Mouse (Mus musculus) megakaryocyte progenitor cell, adult 5-6 weeks (primary cell): ENCODE results near the gene H2-Aa. TPM values are rescaled to one million over a fixed set of nuclear protein-coding genes. Genes with fewer than 3 reads are reported as not detected.
"Not testable (repeated sequence)": the region's sequence is repeated elsewhere in the genome, so short reads cannot be mapped to it uniquely, and the experiment has no call there.

ENCODE experiments used
- ATAC-seq: replicated peaks from 2 replicates; pipeline ENCODE4 v1.8.0; 2016; ENCODE audit warnings: mild to moderate bottlenecking, moderate TSS enrichment, inconsistent platforms; ENCODE audit not compliant: poor library complexity
- total RNA-seq, 2 experiments: library from RNA; stranded (forward) in 1 of 2; stranded (reverse) in 1 of 2; fragments of 157-497, 149-512 nt in 1 of 2; fragments of 200-1000 nt in 1 of 2; gene quantifications; 2 replicates each; pipeline versions ENCODE4 v1.2.3 to v1.2.4; 2015 to 2017

H2-Aa gene
- total RNA-seq (2015) (30.1 and 37.9 TPM in 2 replicates), total RNA-seq (2017) (10.3 and 24.6 TPM in 2 replicates)

DNA sequence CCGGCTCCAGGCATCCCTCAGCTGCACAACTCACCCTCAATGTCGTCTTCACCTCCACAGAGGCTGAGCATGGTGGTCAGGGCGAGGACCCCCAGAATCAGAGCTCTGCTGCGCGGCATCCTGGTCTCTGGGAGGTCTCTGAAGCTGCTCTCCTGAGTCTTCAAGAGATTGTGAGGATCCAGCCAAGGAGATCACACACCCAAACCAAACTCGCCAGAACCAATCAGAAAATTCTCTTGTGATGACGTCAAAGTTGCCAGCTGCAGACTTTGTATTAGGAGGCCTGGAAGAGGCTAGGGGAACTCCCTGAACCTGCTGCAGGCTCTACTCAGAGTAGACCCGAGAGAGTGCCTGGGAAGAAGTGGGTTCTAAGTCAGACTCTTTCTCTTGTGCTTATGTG, at the start of gene H2-Aa:
Gene H2-Aa (minus strand): TSS at position 176 of the 400 bp plus-strand sequence.
- peak; percentile 88 for ATAC-seq

DNA sequence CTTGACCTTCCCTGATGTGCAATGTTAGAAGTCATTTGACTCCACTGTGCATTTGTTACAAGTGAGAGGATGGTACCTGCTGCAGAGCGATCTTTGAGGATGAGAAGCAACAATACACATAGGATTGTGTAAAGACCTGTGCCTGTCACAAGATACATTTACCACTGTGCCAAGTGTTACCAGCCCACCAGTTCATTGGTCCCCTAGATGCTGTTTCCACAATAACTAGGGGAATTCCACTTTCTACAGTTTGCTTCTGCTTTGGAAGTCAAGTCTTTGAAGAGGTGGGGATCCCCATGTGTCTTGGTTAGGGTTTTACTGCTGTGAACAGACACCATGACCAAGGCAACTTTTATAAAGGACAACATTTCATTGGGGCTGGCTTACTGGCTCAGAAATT, 43.6 kb upstream of the H2-Aa start:
- no peak for ATAC-seq

DNA sequence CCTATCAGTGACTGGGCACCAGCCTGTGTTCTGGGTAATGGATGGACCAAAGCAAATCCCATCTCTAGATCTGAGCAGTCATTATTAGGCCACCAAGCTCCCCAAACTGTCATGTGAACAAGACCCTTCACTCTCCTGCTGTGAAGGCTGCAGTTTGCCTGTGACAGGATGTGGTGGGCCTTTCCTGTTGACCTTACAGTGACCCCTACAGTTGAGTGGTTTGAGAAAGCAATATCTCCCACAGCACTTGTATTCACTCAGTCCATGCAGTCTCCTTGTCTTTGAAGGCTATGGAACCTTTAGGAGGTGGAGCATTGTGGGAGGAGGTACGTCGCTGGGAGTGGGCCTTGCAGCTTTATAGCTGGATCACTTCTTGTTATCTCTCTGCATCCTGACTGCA, 42.2 kb upstream of the H2-Aa start:
- peak; percentile 69 for ATAC-seq

DNA sequence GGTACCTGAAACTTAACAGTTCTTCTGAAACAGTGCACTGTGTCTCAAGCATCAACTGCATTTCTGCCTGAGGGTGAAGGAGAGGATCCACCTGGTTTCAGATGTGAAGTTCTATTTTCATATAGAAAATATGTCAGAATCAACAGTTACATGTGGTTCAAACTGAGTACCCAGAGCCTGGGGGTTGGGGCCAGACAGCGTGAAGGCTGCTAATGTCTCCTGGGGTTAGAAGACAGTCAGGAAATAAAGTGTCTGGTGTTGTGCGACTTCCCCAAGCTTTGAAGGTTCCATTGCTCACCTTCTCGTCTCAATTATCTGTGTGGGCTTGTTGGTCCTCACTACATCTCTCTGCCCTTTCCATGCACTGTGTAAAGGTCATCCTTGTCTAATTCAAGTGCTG, 38.8 kb upstream of the H2-Aa start:
- no peak for ATAC-seq

DNA sequence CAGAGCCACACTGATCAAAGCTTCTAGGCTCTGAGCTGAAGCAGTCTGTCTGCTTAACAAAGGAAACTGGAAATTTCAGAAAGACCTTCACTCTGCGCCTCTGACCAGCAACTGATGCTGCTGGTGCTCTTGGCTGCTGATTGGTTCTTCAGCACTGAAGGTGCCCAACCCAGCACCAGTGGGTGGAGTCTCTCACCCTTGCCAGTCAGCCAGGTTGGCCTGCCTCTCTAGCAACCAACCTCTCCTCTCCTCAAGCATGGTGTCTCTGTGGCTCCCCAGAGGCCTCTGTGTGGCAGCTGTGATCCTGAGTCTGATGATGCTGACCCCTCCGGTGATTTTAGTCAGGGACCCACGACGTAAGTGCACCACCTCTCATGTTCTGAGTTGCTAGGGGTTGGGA, 37.8 kb upstream of the H2-Aa start, which contains the start of gene H2-Eb2:
Gene H2-Eb2 (plus strand): TSS at position 230 of the 400 bp plus-strand sequence.
- peak; percentile 48; the same call in 1 of the 2 replicates for ATAC-seq

DNA sequence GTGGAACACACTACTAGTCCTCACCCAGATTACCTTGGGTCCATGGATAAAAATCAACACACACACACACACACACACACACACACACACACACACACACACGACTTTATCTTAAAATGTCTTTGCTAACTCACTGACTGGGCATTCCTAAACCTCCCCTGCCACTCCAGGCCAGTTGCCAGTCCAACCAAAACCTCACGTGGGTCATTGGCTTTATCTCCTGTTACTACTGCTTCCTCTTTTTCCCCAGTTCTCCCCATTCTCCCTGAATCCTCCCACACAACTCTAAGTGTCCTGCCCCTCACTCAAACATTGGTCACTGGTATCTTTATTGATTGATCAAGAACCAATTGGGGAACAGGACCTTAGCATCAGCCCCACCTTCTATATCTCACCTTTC, 29.7 kb upstream of the H2-Aa start:
- ATAC-seq: peak; percentile 46; the same call in 1 of the 2 replicates

DNA sequence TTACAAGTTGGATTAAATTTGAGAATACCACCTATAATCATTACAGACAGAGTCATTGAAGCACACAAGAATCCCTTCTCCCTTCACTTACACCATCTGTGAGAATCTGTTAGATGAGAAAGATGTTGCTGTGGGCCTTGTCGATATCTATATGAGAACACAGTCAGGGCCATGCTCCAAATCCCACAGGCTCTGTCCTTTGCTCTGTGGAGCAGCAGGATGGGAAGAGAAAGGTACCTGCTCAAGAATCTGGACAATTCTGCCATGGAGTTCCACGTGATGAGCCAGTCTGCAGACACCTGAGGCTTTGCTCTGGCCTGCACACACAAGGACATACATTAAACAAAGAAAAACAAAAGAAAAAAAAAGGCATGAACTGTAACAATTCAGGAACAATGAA, 29.1 kb upstream of the H2-Aa start:
- no peak for ATAC-seq

DNA sequence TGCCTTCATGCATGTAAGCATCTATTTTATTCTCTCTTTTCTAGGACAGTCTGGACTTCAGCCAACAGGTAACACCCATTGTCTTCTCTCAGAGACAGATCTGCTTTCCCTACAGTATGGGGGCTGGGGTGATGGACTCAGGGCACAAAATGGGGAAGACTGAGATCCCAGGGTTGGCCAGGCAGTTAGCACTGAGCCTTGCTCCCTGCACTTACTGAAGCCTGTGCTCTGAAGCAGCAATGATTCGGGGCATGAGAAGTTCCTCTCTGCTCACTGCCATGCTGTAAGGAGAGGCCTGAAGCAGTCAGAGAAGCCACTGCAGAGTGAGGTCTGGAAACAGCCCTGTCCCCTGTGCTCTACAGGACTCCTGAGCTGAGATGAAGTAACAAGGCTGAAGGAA, 27.9 kb upstream of the H2-Aa start:
- ATAC-seq: no peak

DNA sequence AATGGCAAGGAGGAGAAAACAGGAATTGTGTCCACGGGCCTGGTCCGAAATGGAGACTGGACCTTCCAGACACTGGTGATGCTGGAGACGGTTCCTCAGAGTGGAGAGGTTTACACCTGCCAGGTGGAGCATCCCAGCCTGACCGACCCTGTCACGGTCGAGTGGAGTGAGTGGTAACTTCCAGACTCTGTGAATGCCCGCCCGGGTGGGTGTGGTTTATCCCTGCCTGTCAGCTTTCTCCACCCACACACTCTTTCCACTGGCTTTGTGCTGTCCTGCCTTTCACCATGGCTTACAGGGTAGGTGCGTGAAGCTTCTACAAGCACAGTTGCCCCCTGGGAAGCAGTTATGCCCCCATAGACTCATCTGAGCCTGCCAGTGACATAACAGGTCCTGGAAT, 26.7 kb upstream of the H2-Aa start:
- no peak for ATAC-seq

DNA sequence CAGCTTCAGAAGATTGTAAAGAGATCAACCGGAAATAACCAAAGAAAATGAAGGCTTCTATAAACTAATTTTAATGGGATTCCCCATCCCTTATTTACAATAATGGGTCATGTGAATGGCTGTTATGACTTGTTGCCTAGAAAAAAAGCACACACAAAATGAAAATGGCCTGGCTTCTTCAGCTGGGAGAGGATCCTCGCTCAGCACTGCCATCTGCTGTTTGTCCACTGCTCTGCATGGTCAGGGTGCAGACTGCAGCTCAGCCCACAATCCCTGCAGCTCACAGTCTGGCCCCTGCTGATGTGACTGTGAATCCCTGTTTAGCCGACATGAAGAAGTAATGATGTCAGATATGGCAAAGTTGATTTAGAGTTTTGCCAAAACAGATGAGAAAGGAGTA, 25.8 kb upstream of the H2-Aa start:
- ATAC-seq: peak; percentile 92

DNA sequence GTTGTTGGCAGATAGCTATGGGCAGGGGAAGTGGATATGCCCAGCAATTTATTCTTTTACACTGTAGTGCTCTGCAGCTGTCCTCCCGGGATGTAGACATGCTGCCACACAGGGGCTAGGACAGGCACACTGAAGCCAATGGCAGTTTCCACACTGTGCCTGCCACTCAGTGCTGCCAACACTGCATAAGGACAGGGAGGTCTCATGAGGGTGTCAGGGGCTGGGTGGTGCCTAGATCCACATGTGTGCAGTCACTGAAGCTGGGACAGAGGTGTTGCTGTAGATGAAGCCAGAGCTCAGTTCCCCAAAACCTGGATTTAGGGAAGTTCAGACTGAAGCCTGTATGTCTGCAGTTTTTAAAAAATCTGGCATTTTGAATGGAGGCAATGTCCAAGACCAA, 24.6 kb upstream of the H2-Aa start:
- peak; percentile 30; the same call in 1 of the 2 replicates for ATAC-seq

DNA sequence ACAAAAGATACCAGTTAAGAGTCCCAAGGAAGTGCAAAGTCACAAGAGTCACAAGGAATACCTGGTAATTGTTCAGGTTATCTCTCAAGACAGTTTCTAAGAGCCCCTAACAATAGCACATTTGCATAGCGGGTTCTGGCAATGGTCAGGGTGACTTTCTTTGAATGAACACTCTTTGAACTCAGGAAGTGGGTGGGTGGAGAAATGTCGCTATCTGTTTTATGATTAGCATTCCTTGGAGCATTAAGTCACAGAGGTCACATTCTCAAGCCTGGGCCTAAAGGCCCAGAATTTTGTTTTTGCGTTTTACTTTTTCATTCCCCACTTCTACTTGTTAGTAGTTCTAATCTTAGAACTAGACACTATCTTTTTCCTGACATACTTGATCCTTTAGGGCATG, 22.9 kb upstream of the H2-Aa start:
- not testable (repeated sequence) for ATAC-seq

DNA sequence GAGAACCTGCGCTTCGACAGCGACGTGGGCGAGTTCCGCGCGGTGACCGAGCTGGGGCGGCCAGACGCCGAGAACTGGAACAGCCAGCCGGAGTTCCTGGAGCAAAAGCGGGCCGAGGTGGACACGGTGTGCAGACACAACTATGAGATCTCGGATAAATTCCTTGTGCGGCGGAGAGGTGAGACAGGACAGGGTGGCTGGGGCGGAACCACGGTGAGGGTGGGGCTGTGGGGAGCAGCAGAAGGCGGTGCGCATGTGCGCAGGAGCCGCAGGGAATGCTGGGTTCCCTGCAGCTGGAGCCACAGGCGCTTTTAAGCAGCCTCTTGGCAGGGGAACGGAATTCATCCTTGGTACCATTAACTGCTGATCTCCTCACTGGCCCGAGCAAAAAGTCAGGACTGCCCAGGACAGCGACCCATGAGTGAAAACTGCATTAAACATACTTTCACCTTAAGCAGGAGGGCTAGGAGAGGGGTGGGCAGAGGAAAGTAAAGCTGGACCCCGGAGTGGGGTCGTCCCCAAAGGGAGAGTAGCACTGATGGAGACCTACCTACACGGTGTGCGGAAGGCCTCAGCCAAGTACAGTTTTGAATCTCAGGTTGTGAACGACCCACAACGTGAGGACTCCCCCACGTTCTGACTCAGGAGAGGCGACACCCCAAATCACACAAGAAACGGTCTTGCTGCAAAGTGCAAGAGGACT, 22.2 kb upstream of the H2-Aa start:
- ATAC-seq: peak; percentile 66

DNA sequence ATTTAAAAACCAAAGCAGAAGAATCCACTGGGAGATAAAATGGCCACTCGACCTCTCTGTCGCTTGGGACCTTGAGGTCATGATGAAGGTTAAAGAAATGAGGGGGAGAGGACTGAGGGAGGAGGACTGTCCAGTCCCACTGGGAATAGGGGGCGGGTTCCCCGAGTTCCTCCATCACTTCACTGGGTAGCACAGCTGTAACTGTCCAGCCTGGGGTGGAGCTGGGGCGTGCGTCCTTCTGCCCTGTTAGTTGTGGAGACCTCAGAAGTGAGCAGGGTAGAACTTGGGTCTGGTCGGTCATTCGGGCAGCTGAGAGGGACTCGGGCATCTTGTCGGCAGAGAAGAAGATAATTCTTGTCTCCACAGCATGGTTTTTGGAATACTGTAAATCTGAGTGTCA, 21.6 kb upstream of the H2-Aa start:
- ATAC-seq: no peak

DNA sequence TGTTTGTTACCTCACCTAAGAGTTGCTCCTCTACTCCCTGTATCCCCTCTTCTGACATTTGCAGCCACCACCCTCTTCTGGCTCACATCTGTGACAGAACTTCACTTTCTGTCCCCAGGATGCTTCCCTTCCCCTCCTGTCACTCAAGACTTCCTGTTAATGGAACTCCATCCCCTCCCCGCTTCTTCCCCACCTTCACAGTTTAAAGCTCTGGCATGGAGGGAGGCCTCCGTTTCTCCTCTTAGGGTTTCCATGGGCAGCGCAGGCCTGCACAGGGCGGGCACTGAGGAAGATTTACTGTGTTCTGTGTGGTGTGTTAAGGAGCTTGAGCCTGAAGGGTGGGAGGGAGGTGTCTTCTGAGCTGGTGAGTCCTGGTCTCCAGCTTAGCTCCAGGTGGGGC, 20.5 kb upstream of the H2-Aa start:
- no peak for ATAC-seq

DNA sequence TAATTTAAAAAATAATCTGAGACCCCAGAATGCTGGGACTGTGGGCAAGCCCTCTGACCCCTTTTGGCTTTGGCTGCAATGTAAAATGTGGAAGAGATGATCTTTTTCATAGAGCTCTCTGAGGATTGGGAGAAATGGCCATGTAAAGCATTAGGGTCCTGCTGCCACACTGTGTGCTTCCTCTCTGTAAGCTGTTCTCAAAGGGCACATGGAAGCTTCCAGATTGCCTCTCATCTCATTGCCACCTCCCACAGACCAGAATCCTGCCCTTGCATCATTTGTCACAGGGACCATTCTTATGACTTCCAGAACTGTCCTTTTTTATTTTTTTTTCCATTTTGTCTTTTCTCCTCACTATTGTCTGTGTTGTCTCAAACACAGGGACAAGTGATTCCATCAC, 19.6 kb upstream of the H2-Aa start:
- no peak for ATAC-seq

DNA sequence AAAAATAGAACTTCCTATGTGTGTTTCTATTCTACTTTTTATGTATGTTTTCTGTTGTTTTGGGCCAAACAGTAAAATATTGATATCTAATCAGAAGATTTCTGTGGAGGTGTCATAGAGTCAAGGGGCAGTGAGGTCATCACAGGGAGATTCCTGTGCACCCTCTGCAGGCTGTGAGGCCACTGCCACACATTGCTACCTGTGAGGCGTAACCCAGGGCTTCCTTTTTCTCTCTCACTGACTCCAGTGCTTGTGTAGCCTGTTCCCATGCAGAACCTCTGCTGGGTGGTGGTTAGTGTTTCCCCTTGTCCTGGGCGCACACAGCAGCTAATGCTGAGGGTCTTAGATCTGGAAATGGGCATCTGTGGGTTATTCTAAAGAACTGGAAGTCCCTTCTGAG, 18.8 kb upstream of the H2-Aa start:
- no peak for ATAC-seq

DNA sequence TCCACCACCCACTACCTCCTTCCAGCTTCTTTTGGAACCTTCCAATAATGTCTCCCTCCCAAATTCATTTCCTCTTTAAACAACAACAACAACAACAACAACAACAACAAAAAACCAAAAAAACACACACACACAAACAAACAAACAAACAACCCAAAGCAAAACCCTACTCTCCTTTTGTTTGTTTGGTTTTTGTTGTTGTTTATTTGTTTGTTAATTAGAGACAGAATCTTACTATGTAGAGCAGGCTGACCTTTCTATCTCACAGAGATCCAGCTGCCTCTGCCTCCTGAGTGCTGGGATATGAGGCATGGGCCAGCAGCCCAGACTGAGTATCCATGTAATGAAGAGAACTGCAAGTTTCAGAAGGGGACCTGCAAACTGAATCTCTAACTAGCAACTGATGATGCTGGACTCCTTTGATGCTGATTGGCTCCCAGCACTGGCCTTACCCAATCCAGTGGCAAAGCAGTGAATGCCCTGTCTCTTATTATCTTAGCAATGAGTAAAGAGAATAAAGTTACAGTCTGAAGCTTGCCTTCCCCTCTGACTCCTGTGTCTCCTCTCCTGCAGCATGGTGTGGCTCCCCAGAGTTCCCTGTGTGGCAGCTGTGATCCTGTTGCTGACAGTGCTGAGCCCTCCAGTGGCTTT, 17.9 kb upstream of the H2-Aa start, which contains the start of gene H2-Eb1:
Gene H2-Eb1 (plus strand): TSS at position 488 of the 651 bp plus-strand sequence.
- peak; percentile 89 for ATAC-seq

DNA sequence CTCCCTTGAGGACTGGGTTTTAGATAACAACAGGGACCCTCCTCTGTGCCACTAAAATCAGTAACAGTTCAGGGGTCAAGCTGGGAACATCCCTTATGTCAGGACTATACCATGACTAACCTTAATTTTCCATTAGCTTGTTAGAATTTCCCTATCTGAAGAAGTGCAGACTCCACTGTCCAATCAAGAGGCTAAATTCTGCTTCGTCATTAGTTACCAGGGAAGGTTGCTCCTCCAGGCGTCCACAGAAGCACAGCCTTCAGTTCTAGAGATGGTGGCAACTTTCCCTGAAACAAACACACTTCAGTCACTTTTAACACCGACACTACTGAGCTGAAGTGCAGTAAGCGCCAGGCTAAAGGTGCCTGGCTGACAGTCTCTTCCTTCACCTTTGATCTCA, 17.1 kb upstream of the H2-Aa start:
- ATAC-seq: peak; percentile 76

DNA sequence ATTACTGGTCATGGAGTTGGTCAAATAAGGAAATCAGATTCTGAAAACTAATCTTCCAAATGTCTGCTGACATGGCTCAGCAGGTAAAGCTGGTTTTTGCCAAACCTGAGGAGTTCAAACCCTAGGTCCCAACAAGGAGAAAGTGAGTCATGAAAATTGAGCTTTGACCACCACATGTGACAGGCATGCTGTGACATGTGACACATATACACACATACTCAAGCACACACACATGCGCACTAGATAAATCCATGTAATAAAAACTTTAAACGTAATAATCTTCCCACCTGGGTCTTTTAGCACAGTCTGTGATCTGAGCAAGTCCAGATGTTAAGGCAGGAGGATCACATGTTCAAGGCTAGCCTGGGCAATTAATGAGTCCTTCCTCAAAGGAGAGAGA, 16.2 kb upstream of the H2-Aa start:
- no peak for ATAC-seq

DNA sequence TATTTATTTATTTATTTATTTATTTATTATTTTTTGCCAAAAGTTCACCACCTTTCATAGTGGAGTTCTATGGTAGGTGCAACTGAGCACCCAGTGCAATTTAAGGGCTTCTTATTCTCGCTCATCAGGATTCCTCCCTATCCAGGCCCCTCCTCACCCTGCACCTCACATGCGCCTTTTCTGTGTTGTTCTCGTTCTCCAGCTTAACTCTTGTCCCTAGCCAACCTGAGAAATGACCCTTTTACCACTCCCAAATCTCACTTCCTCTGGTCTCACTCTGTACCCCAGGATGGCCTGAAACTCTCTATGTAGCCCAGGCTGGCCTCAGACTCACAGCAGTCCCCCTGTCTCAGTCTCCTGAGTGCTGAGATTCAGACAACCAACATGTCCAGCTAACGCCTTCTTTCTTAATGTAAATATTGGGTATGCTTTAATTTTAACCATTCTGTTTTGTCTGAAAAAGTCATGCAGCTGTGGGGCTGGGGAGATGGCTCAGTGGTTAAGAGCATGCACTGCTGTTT, 14.1 kb upstream of the H2-Aa start:
- no peak for ATAC-seq
